Mouse (Mus musculus): ENCODE results near the gene Hist1h3a.
"Not testable (repeated sequence)": the region's sequence is repeated elsewhere in the genome, so short reads cannot be mapped to it uniquely, and the experiment has no call there.

Gene Hist1h3a

DNA sequence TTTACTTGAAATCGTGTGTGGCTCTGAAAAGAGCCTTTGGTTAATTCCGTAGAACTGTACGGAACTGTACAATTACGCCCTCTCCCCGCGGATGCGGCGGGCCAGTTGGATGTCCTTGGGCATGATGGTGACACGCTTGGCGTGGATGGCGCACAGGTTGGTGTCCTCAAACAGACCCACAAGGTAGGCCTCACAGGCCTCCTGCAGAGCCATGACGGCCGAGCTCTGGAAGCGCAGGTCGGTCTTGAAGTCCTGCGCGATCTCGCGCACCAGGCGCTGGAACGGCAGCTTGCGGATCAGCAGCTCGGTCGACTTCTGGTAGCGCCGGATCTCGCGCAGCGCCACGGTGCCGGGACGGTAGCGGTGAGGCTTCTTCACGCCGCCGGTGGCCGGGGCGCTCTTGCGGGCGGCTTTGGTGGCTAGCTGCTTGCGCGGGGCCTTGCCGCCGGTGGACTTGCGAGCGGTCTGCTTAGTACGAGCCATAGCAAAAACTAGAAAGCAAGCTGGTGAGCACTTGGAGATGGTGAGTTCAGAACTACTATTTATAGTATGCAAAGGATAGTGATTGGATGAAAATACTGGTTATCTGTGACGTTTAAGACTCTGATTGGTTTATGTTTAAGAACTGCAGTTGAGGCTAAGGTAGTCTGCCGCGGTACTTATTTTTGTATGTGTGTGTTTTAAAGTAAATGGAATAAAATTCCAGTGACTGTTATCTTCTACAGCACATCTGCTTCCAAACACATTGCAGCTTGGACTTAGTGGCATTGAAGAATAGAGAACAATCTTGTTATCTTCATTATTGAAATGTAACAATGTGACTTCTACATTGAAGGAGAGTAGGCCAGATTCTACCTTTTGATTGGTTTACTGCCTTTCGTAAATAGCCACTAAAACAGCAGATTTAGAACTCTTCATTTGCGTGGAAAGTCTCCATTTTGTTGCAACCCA lies at the start of gene Hist1h3a:
Gene Hist1h3a (minus strand): TSS at position 516 of the 951 bp plus-strand sequence.
- DNase-seq (ENCODE audit: extremely low read depth, low read depth, low spot score), result not testable (repeated sequence)

DNA sequence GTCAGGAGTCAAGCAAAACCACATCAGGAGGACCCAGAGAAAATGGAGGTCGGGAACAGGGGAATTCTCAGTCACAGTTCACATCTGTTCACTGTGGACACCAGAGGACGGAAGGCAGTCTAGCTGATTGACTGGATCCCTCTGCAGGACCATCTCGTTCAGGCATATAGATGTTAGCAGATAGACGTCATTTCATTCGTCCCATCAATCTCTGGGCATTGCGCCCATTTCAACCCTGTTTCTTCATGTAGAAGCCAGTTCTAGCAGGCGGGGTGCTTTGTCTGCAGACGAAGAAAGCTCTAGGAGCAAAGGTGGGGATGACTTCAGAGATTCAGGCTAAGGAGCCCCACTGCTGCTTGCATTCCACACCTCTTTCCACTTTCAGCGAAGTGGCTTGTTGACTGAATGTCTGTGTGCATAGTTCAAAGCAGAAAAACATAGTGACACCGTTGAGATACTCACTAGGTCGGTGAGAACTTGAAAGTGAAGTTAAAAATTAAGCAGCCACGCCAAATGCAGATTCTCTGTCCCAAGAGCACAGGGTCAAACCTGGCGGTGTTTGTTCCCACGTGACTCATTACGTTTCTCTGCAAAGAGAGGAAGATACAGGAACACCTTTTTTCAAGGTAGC lies 44.4 kb upstream of the Hist1h3a start, which contains the start of gene Slc17a2:
Gene Slc17a2 (plus strand): TSS at position 572 of the 631 bp plus-strand sequence.
- DNase-seq (ENCODE audit: extremely low read depth, low read depth, low spot score), result no peak

DNA sequence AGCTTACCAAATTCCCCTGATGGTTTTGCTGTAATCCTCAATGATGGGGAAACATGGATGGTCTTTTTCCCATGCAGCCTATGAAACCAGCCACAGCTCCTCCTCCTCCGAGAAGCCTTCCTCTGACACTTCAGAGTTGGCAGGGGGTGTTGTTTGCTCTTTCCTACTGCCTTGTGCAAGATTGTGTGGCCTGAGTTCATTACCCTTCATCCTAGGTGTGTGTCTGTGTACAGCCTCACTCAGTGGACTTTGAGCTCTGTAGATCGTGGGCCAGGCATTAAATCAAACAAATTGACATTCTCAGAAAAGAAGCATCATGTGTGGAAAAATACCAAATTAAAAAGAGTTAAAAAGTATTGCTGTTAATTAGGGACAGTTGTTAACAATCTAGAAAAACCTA lies 42.3 kb upstream of the Hist1h3a start:
- no peak for DNase-seq (ENCODE audit: extremely low read depth, low read depth, low spot score)

DNA sequence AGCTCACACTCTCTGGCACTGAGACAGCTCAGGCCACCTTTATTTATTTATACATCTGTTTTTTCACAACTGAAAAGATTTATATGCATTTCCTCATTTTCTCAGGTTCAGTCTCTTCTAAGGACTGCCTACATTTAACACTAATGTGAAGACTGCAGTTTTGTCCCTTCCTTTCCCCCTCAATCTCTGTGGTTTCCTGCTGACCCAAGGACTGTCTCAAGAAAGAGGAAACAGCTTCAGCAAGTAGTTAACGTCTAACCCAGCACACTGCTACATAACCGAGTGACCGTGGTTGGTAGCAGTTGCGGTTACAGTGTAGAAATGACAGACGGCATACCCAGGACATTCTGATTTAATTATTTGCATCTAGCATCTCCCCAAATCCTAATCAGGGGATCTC lies 37.2 kb upstream of the Hist1h3a start:
- no peak for DNase-seq (ENCODE audit: extremely low read depth, low read depth, low spot score)

DNA sequence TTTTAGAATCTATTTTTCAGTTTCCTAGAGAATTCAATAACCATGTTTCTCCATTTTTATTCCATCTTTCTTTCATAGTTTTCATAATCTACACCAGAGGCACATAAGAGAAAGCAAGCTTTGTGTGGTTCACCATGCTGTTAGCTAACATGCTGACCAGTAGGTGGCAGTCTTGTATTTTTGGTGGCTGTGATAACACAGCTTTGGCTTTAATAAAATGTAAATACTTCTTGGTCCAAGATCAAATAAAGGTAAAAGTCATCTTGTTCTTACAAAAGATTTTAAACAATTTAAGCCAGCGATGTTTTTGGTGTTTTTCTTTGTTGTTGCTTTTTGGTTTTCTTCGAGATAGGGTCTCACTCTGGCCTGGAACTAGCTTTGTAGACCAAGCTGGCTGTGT lies 30.3 kb upstream of the Hist1h3a start:
- DNase-seq (ENCODE audit: extremely low read depth, low read depth, low spot score), result no peak

DNA sequence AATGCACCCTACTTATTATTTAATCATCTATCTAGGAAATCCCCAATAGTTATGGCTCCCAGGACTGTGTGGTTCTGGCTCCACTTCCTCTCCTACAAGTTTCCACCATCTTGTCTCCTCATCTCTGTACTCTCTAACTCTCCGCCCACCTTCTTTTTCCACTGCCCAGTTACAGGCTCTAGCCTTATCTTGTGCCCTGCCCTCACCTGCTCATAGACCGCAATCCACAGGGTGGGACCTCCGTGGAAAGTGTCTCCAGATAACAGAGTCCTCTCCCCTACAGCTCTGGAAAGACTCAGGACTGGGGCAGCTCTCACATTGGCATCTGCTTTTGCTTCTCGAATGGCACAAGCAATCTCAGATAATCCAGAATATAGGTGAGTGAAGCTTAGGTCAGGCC lies 16.8 kb upstream of the Hist1h3a start:
- DNase-seq (ENCODE audit: extremely low read depth, low read depth, low spot score), result no peak

DNA sequence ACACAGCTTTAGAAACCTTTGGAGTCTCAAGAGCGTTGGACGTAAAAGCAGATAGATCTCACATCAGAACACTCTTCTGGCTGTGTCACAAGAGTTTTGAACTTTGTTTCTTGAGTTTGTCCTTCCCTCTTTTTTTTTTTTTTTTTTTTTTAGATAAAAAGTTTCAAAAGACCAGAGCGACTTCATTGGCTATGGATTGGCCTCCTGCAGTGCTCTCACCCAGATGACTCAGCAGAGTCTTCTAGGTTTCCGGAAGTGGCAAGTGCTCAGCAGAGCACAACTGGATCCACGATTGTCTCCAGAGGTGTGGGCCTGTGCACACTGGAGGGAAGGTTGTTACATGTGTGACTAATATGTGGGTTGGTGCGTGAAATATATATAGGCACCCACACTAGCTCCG lies 16.2 kb upstream of the Hist1h3a start:
- DNase-seq (ENCODE audit: extremely low read depth, low read depth, low spot score), result no peak

DNA sequence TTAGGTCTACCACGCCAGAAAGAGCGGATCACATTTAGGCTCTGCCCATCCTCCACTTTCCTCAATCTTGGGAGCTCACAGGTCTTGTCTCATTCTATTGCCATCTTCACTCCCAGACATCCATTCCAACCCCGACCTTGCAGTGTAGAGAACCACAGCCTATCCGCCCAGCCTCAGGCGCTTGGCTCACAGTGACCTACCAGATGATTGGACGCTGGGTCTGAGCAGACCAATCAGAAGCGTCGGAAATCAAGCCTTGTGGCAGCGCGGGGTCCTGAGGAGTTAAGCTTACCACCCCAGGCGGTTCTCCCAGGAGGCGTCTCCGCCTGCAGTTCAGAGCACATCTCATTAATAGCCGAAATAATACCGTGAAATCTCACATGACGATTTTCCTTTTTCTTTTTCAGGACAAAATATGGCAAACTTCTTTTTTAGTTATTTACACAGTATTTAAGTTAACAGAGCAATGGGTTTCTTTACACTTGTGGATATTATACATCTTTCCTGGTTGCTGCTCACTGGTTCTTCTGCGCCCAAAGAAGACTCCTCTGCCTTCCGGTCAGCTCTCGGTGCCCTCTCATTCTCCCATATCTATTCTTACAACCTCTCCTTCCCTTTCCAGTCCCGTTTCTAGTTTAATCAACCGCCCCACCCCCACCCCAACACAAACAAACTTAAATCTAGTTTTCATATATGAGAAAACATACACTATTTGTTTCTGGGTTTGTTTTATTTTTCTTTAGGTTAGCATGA lies 10.6 kb upstream of the Hist1h3a start:
- DNase-seq (ENCODE audit: extremely low read depth, low read depth, low spot score), result no peak

DNA sequence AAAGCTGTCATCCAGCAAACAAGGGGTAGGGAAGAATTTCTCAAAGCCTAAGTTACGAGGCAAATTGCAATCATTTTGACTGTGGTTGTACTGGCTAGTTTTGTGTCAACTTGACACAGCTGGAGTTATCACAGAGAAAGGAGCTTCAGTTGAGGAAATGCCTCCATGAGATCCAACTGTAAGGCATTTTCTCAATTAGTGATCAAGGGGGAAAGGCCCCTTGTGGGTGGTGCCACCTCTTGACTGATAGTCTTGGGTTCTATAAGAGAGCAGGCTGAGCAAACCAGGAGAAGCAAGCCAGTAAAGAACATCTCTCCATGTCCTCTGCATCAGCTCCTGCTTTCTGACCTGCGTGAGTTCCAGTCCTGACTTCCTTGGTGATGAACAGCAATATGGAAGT lies 7.4 kb upstream of the Hist1h3a start, which contains the start of gene Trim38:
Gene Trim38 (plus strand): TSS at position 301 of the 400 bp plus-strand sequence.
- DNase-seq (ENCODE audit: extremely low read depth, low read depth, low spot score), result not testable (repeated sequence)

DNA sequence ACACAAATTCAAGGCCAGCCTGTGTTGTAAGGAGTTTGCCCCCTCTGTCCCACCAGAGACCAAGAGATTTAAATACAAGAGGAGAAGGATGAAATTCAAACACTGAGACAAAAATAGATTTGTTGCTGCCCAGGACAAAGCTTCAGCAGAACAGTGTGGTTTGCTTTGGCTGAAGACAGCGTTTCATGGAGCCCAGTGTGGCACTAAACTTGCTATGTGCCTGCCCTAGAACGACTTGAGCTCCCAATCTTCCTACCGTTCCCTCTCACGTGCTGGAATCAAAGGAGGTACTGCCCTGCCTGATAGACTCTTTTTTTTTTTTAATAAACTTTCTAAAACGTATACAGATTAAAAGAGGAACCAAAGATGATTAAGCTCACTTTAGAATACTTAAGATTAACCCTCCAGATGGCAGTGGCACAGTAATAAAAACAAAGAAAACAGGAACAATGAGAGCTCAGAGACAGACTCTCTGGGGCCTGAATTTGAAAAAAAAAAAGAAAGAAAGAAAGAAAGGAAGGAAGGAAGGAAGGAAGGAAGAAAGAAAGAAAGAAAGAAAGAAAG lies 6.7 kb upstream of the Hist1h3a start:
- DNase-seq (ENCODE audit: extremely low read depth, low read depth, low spot score), result no peak

DNA sequence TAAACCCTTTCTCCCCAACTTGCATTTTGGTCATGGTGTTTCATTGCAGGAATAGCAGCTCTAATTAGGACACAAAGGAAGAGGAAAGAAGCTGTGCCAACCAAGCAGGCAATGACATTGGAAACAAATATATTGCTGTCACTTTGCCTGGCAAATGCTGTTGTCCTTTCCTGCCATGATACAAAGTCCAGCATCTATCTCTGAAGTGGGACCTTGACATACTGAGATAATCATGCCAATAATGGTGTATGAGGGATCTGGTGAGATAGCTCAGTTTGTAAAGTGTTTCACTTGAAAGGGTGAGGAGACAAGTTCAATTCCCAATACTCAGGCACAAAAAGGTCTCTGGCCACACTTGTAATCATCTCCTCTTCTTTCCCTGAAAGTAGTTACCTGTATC lies 4.6 kb upstream of the Hist1h3a start:
- DNase-seq (ENCODE audit: extremely low read depth, low read depth, low spot score), result no peak

DNA sequence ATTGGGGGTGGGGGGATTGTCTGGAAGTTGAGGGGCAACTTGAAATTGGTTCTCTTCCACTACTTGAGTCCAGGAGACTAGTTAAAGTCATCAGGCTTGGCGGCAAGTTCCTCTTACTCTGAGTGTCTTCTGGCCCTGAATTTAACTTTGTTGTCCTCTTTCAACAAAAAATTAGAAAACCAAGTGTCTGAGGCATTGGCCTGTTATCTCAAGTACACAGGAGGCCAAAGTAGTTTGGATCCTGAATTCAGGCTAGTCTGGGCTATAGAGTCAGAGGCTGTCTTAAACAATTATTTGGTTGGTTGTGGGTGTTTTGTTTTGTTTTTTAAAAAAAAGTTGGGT lies 3.0 kb upstream of the Hist1h3a start:
- no peak for DNase-seq (ENCODE audit: extremely low read depth, low read depth, low spot score)

DNA sequence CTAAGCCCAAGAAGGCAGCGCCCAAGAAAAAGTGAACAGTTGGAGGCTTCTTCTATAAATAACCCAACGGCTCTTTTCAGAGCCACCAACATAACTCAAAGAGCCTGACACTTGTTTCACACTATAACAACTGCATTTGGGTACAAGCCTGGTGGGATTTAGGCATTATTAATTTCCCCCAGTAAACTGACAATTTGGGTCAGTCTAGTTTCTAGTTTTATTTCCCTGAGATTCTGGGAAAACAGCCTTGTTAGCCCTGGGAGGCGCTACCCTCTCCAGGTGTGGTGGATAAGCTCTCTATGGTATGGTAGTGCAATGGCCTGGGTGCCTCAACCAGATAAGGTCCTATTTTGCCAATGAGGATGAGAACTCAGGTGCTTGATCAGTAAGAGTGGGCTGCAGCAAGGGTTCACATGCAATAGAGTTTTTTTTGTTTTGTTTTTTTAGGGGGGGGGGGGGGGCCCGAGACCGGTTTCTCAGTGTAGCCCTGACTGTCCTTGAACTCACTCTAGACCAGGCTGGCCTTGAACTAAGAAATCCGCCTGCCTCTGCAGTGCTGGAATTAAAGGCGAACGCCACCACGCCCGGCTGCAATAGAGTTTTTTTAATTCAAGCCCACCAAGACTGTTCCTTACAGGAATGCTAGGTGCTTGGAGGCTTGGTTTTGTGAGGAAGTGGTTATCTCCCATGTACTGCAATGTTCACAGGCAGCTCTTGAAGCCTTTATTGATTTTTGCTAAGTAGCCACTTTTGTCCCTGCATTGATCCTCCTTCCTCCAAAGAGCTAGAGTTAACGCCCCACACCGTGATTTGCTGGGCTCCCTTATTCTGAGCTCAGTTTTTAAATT lies 2.4 kb upstream of the Hist1h3a start:
- DNase-seq (ENCODE audit: extremely low read depth, low read depth, low spot score), result no peak

DNA sequence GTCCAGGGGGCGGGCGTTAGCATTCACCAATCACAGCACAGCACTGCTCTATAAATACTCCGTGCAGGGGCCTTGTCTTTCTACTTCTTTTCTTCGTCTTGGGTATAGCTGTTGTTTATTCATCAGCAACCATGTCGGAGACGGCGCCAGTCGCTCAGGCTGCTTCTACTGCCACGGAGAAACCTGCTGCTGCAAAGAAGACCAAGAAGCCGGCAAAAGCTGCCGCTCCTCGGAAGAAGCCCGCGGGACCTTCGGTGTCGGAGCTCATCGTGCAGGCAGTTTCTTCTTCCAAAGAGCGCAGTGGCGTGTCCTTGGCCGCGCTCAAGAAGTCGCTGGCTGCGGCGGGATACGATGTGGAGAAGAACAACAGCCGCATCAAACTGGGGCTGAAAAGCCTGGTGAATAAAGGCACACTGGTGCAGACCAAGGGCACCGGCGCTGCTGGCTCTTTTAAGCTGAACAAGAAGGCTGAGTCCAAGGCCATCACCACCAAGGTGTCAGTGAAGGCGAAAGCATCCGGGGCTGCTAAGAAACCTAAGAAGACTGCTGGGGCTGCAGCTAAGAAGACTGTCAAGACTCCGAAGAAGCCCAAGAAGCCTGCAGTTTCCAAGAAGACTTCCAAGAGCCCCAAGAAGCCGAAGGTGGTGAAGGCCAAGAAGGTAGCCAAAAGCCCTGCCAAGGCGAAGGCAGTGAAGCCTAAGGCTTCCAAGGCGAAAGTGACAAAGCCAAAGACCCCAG lies 1.6 kb upstream of the Hist1h3a start, which contains the start of gene Hist1h1a:
Gene Hist1h1a (plus strand): TSS at position 81 of the 738 bp plus-strand sequence.
- DNase-seq (ENCODE audit: extremely low read depth, low read depth, low spot score), result no peak

DNA sequence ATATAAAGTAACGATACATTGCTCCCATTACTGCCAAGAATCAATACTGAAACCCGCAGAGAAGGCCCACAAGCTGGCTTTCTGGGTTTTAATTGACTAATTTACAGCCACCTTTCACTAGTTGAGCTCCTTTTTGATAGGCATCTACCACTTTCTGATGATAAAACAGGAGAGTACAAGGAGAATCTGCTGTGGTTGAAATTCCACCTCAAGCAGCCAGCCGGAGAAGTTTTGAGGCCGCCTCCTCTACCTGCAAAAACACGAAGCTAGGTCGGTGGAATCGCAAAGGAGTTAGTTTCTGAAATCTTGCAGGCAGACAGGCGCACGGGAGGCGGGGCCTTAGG lies 1.0 kb upstream of the Hist1h3a start:
- no peak for DNase-seq (ENCODE audit: extremely low read depth, low read depth, low spot score)

DNA sequence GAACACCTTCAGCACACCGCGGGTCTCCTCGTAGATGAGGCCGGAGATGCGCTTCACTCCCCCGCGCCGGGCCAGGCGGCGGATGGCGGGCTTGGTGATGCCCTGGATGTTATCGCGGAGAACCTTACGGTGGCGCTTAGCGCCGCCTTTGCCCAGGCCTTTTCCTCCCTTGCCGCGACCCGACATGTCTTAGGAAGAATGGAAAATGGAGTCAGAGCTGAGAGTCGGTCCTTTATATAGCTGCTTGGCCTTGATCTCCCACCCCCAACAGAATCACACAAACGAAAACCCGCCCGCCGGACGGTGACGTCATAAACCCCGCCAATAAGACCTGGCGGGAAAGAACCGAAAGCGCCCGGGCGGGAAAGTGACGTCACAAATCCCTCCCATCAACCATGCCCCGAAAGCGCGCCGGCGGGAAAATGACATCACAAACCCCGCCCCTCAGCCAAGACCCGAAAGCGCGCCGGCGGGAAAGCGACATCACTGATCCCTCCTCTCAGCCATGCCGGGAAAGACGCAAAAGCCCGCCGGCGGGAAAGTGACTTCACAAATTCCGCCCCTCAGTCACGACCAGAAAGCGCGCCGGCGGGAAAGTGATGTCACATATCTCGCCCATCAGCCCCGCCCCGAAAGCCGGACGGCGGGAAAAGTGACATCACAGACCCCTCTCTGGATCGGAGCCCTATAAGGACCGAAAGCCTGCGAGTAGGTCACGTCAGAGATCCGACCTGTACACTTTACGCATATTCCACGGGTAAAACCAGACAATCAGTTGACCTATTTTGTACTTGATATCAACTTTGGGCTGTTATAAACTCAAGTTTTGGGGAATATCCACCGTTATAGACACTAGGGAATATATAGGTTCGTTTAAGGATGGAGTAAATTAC lies 968 bp downstream of the Hist1h3a start, which contains the start of gene Hist1h4a:
Gene Hist1h4a (minus strand): TSS at position 259 of the 893 bp plus-strand sequence.
- no peak for DNase-seq (ENCODE audit: extremely low read depth, low read depth, low spot score)

DNA sequence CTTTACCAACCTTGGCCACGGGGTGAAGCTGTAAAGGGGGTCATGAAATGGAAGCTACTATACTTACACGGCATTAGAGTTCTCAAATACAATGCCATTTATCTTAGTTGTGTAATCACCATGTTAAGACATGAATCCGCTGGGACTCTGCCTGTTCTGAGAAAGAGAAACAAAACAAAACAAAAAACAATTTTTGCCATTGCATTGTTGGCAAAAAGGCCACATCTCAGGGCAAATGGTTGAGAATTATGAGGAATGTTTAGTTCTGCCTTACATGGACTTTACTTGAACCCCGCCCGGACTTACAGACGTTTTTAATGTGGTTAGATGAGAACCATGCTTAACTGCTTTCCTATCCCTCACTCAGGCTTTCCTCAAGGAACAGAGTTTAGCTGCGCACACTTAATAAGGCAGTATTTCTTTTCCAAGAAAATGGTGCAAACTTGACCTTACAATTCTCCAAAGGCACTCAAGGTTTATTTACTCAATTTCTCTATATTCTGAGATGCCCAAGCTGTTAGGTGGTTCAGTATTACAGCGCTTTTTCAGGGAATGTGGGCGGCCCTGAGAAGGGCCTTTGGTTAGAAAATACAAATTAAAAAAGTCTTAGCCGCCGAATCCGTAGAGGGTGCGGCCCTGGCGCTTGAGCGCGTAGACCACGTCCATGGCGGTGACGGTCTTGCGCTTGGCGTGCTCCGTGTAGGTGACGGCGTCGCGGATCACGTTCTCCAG lies 1.8 kb downstream of the Hist1h3a start:
- DNase-seq (ENCODE audit: extremely low read depth, low read depth, low spot score), result no peak

DNA sequence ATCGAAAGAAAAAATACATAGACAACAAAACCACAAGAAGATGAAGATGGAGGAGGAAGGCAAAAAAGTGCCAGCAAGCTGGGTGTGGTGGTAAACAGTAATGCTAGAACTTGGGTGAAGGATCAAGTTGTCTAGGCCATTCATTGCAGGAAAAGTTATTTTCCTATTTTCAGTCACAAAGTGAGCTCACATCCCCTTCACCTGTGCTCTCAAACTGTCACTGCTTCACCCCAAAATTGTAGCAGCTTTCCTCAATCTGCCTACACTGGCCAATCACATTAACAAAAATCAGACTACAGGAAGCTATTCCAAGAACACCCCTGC lies 2.3 kb downstream of the Hist1h3a start:
- no peak for DNase-seq (ENCODE audit: extremely low read depth, low read depth, low spot score)
